Mouse (Mus musculus): ENCODE data around the gene Egln3. TPM values are rescaled to one million over a fixed set of nuclear protein-coding genes. Genes with fewer than 3 reads are reported as not detected.

Egln3 gene
- polyA plus RNA-seq, 1 experiment from 2014 or later, result 48.1 TPM

DNA sequence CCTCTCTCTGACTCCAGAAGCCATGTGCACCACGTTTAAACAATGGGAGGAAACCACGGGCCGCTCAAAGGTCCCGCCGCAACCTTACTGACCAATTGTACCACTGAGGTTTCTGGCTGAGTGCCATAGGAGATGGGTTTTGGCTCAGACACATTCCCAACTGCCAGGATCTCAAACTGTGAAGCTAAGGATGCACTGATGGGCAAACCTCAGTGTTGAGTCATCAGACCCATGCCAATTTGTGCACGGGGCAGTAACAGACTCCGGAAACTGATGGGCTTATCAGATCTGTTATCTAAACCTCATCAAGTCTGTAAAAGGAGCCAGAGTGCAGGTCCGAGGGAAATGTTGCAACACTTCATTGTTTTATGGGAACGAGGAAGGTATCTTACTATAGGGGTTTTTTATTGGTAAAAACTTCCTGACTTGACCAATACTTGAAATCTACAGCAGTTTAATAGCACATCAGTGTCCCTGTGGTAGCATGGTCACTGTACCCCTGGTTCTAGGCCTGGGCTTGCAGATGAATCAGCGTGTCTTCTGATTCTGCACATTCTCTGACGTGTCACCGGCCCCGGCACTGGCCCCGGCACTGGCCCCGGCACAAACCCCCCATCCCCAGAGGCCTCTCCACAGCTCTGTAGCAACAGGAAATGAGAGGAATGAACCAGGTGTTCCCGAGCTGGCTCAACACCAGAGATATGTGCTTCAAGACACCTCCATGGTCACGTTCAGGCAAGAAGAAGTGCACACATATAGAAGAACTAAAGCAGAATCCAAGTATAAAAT, 15.7 kb downstream of the Egln3 start:
- Histone ChIP-seq H3K9me3 (ENCODE audit: control insufficient read depth, low read length) (no peaks in the 10 kb centered on the region), H3K4me1 (replicated peaks; ENCODE audit: control insufficient read depth, insufficient read depth, low read length) (peaks cover 36% of the 10 kb centered on the region), H3K27ac (ENCODE audit: low read depth) (0 out of 2 replicates have a peak overlapping the region, but pooled peaks have one; percentile 11), H3K27me3 (replicated peaks; ENCODE audit: control insufficient read depth, insufficient read depth, low read length) (no peaks in the 10 kb centered on the region), H3K36me3 (ENCODE audit: control insufficient read depth, insufficient read depth, low read length) (0 out of 2 replicates have a peak, but pooled peaks cover 11% of the 10 kb centered on the region), H3K4me3 (ENCODE audit: low read depth, low read length) (no peak overlapping the region), H3K4me2 (ENCODE audit: low read length) (no peak overlapping the region), H3K9ac (ENCODE audit: low read length) (no peak overlapping the region)
- DNase-seq (ENCODE audit: low spot score), result no peak
- ATAC-seq (replicated peaks; ENCODE audit: low FRiP score, low TSS enrichment, low read depth), result no peak
- WGBS, result 63% methylated on average over 17 of the region's 17 CpGs

DNA sequence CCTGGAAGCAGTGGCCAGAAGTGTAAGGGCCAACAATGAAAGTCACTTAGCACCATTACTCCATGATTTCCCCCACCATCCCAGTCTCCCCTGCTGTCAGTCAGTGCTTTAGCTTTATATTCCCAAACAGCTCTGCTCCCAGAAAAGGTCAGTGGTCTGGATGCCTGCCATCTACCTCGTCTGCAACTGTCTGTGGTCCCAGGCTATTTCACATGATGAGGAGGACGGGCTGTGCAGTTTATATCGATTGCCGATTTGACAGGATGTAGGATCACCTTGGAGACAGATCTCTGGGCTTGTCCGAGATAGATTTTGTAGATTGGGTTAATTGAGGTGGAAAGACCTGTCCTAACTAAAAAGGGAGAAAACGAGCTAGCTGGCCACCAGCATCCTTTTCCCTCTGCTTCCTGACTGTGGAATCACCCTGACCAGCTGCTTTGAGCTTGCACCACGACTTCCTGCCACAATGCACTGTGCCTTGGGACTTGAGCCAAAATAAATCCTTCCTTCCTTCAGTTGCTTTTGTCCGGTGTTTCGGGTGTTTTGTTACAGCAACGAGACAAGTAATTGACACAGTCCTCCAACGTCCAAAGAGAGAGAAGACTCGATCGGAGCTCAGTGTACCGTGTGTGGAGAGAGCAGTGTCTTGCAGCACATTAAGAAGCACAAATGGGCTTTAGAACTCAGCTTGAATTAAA, 16.6 kb downstream of the Egln3 start:
- Histone ChIP-seq H3K4me1 (replicated peaks; ENCODE audit: control insufficient read depth, insufficient read depth, low read length) (peaks cover 27% of the 10 kb centered on the region), H3K9ac (ENCODE audit: low read length) (no peak overlapping the region), H3K9me3 (ENCODE audit: control insufficient read depth, low read length) (no peaks in the 10 kb centered on the region), H3K27me3 (replicated peaks; ENCODE audit: control insufficient read depth, insufficient read depth, low read length) (no peaks in the 10 kb centered on the region), H3K27ac (ENCODE audit: low read depth) (peak overlapping the region; percentile 7; the same call in 1 of the 2 replicates), H3K4me2 (ENCODE audit: low read length) (no peak overlapping the region), H3K4me3 (ENCODE audit: low read depth, low read length) (no peak overlapping the region), H3K36me3 (ENCODE audit: control insufficient read depth, insufficient read depth, low read length) (peaks cover 18% of the 10 kb centered on the region)
- no peak for ATAC-seq (replicated peaks; ENCODE audit: low FRiP score, low TSS enrichment, low read depth)
- WGBS, result 49% methylated on average over 14 of the region's 14 CpGs
- no peak for DNase-seq (ENCODE audit: low spot score)

DNA sequence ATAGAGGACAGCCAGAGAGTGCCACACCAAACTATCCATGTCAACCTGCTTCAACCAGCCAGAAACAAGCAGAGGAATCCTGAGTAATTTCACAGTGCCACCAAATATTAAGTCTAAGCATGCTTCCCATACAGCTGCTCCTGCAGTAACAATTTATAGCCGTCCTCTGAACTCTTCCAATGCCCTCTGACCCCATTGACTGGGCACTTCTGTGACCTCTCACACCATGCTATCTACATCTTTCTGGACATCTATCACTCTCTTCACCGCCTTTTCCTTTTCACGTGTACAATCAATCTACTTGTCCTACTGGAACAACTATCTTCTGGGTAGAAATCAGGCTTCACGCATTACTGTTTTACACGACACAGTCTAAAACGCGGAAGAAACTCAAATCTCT, 19.4 kb downstream of the Egln3 start:
- Histone ChIP-seq H3K27me3 (replicated peaks; ENCODE audit: control insufficient read depth, insufficient read depth, low read length) (no peaks in the 10 kb centered on the region), H3K4me1 (replicated peaks; ENCODE audit: control insufficient read depth, insufficient read depth, low read length) (peaks cover 16% of the 10 kb centered on the region), H3K36me3 (ENCODE audit: control insufficient read depth, insufficient read depth, low read length) (peaks cover 46% of the 10 kb centered on the region), H3K27ac (ENCODE audit: low read depth) (no peak overlapping the region), H3K4me2 (ENCODE audit: low read length) (no peak overlapping the region), H3K9me3 (ENCODE audit: control insufficient read depth, low read length) (no peaks in the 10 kb centered on the region), H3K9ac (ENCODE audit: low read length) (no peak overlapping the region), H3K4me3 (ENCODE audit: low read depth, low read length) (no peak overlapping the region)
- 63% methylated on average over 7 of the region's 7 CpGs for WGBS
- DNase-seq (ENCODE audit: low spot score) (no peak), ATAC-seq (replicated peaks; ENCODE audit: low FRiP score, low TSS enrichment, low read depth) (no peak)

GRCm38 (mm10) chr12:54178323-54178722, 25.3 kb downstream of the Egln3 start:
- no peaks in the 10 kb centered on the region for H3K27me3 ChIP-seq (replicated peaks; ENCODE audit: control insufficient read depth, insufficient read depth, low read length)
- H3K9ac ChIP-seq (ENCODE audit: low read length), result no peak overlapping the region
- DNase-seq (ENCODE audit: low spot score), result no peak
- H3K4me3 ChIP-seq (ENCODE audit: low read depth, low read length), result no peak overlapping the region
- no peaks in the 10 kb centered on the region for H3K9me3 ChIP-seq (ENCODE audit: control insufficient read depth, low read length)
- no peak overlapping the region for H3K4me2 ChIP-seq (ENCODE audit: low read length)
- no peaks in the 10 kb centered on the region for H3K4me1 ChIP-seq (replicated peaks; ENCODE audit: control insufficient read depth, insufficient read depth, low read length)
- H3K27ac ChIP-seq (ENCODE audit: low read depth), result no peak overlapping the region
- peaks cover 43% of the 10 kb centered on the region for H3K36me3 ChIP-seq (ENCODE audit: control insufficient read depth, insufficient read depth, low read length)
- WGBS, result 77% methylated on average over 3 of the region's 3 CpGs
- no peak for ATAC-seq (replicated peaks; ENCODE audit: low FRiP score, low TSS enrichment, low read depth)

GRCm38 (mm10) chr12:54168786-54169185, 34.9 kb downstream of the Egln3 start:
- no peak overlapping the region for H3K4me2 ChIP-seq (ENCODE audit: low read length)
- H3K9me3 ChIP-seq (ENCODE audit: control insufficient read depth, low read length), result 0 out of 2 replicates have a peak, but pooled peaks cover 3% of the 10 kb centered on the region
- H3K27ac ChIP-seq (ENCODE audit: low read depth), result no peak overlapping the region
- 0 out of 2 replicates have a peak, but pooled peaks cover 3% of the 10 kb centered on the region for H3K27me3 ChIP-seq (replicated peaks; ENCODE audit: control insufficient read depth, insufficient read depth, low read length)
- H3K9ac ChIP-seq (ENCODE audit: low read length), result no peak overlapping the region
- no peak overlapping the region for H3K4me3 ChIP-seq (ENCODE audit: low read depth, low read length)
- DNase-seq (ENCODE audit: low spot score) (no peak), ATAC-seq (replicated peaks; ENCODE audit: low FRiP score, low TSS enrichment, low read depth) (no peak)
- H3K36me3 ChIP-seq (ENCODE audit: control insufficient read depth, insufficient read depth, low read length), result no peaks in the 10 kb centered on the region
- H3K4me1 ChIP-seq (replicated peaks; ENCODE audit: control insufficient read depth, insufficient read depth, low read length), result no peaks in the 10 kb centered on the region
- 85% methylated on average over 4 of the region's 4 CpGs for WGBS

- no peak for DNase-seq (ENCODE audit: low spot score)
These were observed 35.9 kb downstream of the Egln3 start for GRCm38 (mm10) chr12:54167737-54168136.

GRCm38 (mm10) chr12:54164724-54165050, 39.0 kb downstream of the Egln3 start:
- Histone ChIP-seq H3K36me3 (ENCODE audit: control insufficient read depth, insufficient read depth, low read length) (no peaks in the 10 kb centered on the region), H3K4me2 (ENCODE audit: low read length) (no peak overlapping the region), H3K27me3 (replicated peaks; ENCODE audit: control insufficient read depth, insufficient read depth, low read length) (0 out of 2 replicates have a peak, but pooled peaks cover 3% of the 10 kb centered on the region), H3K4me3 (ENCODE audit: low read depth, low read length) (no peak overlapping the region), H3K4me1 (replicated peaks; ENCODE audit: control insufficient read depth, insufficient read depth, low read length) (peaks cover 13% of the 10 kb centered on the region), H3K27ac (ENCODE audit: low read depth) (no peak overlapping the region), H3K9ac (ENCODE audit: low read length) (no peak overlapping the region), H3K9me3 (ENCODE audit: control insufficient read depth, low read length) (0 out of 2 replicates have a peak, but pooled peaks cover 3% of the 10 kb centered on the region)
- DNase-seq (ENCODE audit: low spot score) (no peak), ATAC-seq (replicated peaks; ENCODE audit: low FRiP score, low TSS enrichment, low read depth) (no peak)
- 67% methylated on average over 6 of the region's 6 CpGs for WGBS

More at GRCm38 (mm10) chr12:54167737-54168136, 35.9 kb downstream of the Egln3 start:
- Histone ChIP-seq H3K27me3 (replicated peaks; ENCODE audit: control insufficient read depth, insufficient read depth, low read length) (0 out of 2 replicates have a peak, but pooled peaks cover 3% of the 10 kb centered on the region), H3K4me2 (ENCODE audit: low read length) (no peak overlapping the region), H3K4me3 (ENCODE audit: low read depth, low read length) (no peak overlapping the region), H3K9me3 (ENCODE audit: control insufficient read depth, low read length) (0 out of 2 replicates have a peak, but pooled peaks cover 3% of the 10 kb centered on the region), H3K36me3 (ENCODE audit: control insufficient read depth, insufficient read depth, low read length) (no peaks in the 10 kb centered on the region), H3K9ac (ENCODE audit: low read length) (no peak overlapping the region), H3K4me1 (replicated peaks; ENCODE audit: control insufficient read depth, insufficient read depth, low read length) (0 out of 2 replicates have a peak, but pooled peaks cover 5% of the 10 kb centered on the region), H3K27ac (ENCODE audit: low read depth) (no peak overlapping the region)
- 85% methylated on average over 6 of the region's 6 CpGs for WGBS
- ATAC-seq (replicated peaks; ENCODE audit: low FRiP score, low TSS enrichment, low read depth), result no peak

DNA sequence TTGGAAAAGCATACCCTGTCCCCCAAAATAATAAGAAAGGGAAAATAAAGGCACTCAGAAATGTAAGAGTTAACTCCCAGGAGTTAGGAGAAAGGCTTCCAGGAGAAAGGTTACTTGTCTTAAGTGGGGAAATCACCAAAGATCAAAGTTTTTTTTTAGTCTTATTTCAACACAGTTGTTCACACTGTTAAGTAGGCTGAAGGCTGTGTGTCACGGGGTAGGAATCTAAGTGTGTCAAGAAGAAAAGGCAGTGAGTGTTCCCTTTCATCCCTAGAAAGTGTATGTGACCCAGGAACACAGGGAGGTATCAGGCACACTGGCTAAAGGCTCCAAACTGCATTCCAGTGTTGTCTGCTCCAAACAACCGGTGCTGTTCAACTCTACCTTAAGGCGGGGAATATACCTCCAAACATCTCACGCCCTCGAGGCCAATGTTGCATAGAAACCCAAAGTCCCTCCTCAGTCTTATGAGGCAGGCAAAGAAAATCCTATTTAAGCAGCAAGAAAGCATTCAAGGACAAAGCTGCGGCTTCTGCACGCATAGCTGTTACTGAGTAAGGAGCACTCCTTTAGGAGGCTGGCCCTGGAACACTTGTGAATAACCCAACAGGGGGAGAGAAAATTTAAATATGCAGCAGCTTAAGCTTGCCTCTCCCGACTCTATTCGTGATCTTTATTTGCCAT, 39.5 kb downstream of the Egln3 start:
- no peak overlapping the region for H3K9ac ChIP-seq (ENCODE audit: low read length)
- 49% methylated on average over 9 of the region's 9 CpGs for WGBS
- no peak for DNase-seq (ENCODE audit: low spot score)
- ATAC-seq (replicated peaks; ENCODE audit: low FRiP score, low TSS enrichment, low read depth), result no peak
- no peaks in the 10 kb centered on the region for H3K36me3 ChIP-seq (ENCODE audit: control insufficient read depth, insufficient read depth, low read length)
- H3K27me3 ChIP-seq (replicated peaks; ENCODE audit: control insufficient read depth, insufficient read depth, low read length), result 0 out of 2 replicates have a peak, but pooled peaks cover 3% of the 10 kb centered on the region
- H3K4me3 ChIP-seq (ENCODE audit: low read depth, low read length), result no peak overlapping the region
- H3K4me2 ChIP-seq (ENCODE audit: low read length), result no peak overlapping the region
- H3K4me1 ChIP-seq (replicated peaks; ENCODE audit: control insufficient read depth, insufficient read depth, low read length), result peaks cover 13% of the 10 kb centered on the region
- H3K9me3 ChIP-seq (ENCODE audit: control insufficient read depth, low read length), result 0 out of 2 replicates have a peak, but pooled peaks cover 3% of the 10 kb centered on the region
- H3K27ac ChIP-seq (ENCODE audit: low read depth), result no peak overlapping the region

Measured in intestine, embryonic 14.5 days (tissue).